Mouse (Mus musculus): ENCODE data around the gene Nt5c3b.
A peak's percentile ranks its signal among the peaks of the same experiment; 100 is the strongest.

Gene Nt5c3b

DNA sequence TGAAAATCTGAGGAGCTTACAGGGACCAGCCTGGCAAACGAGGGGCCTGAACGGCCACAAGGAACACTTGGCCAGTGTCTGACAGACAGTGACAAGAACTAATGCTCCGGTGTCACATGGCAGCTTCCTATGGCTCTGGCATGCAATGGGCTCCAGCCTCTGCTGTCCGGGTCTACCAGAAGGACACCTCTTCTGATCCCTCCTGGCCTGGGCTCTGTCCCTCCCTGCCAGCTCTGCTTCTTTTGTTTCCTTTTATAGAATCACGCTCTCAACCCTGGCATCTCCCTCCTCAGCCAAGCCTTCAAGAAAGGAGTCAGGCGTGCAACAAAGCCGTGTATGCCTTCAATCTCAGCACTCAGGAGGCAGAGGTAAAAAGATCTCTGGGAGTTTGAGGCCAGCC lies 11.6 kb downstream of the Nt5c3b start:
- no peak for ATAC-seq (ENCODE audit: insufficient number of reproducible peaks, low FRiP score, low TSS enrichment)

DNA sequence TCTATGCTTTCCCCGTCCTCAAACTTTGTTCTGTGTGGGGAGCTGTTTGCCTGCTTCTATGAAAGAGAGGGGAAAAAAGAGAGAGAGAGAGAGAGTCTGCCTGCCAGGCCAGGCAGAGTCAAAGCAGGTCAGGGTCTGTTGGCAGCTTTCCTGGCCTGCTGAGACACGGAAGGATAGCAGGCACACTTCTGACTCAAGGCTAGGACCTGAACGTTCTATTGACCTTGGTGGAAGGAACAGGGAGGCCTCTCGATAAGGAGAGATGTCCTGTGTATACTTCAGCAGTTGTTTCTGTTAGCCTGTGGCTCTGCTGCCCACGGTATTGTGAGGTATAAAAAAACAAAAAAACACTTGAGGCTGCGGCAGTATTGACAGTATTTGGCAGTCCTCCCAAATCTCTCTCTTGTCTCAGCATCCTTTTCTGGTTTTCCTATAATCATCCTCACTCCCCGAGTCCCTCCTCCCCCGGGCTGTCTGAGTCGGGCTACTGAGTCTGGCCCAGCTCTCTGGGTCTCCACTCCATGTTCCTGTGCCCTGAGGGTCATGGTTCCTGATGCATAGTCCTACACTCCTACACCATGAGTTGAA lies 12.9 kb downstream of the Nt5c3b start:
- no peak for ATAC-seq (ENCODE audit: insufficient number of reproducible peaks, low FRiP score, low TSS enrichment)

DNA sequence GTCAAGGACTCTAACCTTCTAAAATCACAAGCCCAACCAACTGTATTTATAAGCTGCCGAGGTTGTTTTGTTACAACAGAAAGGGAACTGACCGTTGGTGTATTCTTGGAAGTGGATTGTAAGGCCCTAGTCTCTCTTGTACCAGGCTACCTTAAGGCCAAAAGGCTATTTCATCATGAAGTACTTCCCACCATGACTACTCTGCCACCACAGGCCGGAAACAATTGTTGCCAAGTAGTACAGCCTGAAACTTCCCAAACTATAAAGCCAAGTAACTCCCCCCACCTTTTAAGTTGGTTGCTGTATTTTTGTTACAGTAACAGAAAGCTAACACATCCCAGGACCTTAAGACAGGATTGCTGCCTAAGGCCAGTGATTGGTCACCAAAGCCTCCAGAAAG lies 14.8 kb downstream of the Nt5c3b start:
- no peak for ATAC-seq (ENCODE audit: insufficient number of reproducible peaks, low FRiP score, low TSS enrichment)

DNA sequence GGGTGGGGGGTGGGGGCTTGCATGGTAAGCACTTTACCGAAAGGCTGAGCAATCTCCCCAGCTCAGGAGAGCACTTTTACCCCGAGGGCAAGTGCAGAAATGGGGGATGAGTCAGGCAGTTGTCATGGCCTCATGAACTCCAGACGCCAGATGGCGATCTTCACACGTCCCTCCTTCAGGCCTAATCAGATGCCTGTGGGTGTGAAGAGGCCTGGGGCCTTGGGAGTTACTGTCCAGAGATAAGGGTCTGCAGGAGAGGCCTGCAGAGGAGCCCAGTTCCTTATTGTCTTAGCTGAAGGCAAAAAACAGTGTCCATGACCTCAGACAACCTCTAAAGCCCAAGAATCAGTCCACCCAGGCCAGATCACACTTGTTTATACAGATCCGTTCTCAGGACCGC lies 15.8 kb downstream of the Nt5c3b start:
- no peak for ATAC-seq (ENCODE audit: insufficient number of reproducible peaks, low FRiP score, low TSS enrichment)

DNA sequence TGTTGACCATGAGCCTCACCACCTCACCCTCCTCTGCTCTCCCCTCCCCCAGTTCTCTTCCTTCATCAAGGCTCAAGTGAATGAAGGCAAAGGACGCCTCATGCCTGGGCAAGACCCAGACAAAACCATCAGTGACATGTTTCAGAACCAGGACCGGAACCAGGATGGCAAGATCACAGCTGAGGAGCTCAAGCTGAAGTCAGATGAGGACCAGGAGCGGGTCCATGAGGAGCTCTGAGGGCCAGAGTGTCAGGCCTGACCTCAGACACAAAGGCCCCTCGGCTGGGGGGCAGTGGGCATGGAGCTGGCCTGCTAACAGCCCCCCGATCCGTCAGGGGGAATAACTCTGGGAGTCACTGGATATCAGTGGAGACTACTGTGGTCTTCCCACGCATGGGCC lies 17.8 kb downstream of the Nt5c3b start:
- ATAC-seq (ENCODE audit: insufficient number of reproducible peaks, low FRiP score, low TSS enrichment): no peak

DNA sequence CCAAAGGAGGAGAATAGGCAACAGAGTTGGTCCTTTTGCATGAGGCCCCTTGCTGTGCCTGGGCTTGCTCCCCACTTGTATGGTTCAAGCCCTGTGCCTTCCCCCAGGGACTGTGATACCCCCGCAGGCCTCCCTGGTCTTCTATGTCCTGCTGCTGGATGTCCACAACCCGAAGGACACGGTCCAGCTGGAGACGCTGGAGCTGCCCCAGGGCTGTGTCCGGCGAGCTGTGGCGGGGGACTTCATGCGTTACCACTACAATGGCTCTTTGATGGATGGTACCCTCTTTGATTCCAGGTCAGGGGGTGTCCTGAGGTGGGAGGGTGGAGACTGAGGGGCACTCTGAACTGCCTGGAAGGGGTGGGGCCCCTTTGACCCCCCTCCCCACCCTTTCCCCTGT lies 20.1 kb downstream of the Nt5c3b start:
- no peak for ATAC-seq (ENCODE audit: insufficient number of reproducible peaks, low FRiP score, low TSS enrichment)

DNA sequence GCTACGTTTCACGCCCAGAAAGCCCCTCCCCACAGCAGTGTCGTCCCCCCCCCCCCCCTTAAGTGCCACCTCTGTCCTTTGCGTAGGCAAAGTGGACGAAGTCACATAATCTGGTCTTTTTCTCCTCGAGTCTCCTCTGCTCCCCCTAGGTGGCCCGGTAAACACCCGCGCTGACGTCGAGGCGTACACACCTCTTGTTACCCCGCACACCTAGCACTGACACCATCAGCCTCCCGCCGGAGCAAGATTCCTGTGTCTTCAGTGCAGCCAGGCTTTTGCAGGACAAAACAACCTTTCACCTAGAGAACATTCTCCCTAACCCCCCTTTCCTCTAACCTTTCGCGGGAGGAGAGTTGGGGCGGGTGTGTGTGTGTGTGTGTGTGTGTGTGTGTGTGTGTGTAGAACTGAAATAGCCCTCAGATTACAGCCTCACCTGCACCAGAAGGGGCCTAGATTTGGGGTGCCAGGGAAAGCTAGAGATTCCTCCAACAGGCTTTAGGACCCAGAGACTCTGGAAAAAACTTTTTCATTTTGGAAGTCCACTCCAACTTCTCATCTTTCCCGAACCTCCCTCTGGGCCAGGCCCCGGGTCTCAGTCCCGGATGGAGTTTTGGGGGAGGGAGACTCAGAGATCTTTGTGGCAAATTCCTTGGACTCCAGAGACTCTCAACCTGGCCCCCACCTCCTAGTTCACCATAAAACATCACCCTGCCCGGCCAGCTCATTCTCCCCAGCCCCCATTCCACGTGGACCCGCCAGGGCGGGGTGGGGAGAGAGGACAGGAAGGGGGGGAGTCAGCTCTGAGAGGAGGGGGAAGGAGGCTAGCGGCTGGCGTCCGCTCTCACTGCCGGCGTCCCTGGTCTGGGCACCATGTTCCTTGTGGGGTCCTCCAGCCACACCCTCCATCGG lies 26.4 kb downstream of the Nt5c3b start, which contains the start of gene Fkbp10:
TSS of gene Fkbp10 (plus strand) at position 784 of the 909 bp plus-strand sequence.
- ATAC-seq (ENCODE audit: insufficient number of reproducible peaks, low FRiP score, low TSS enrichment): no peak

DNA sequence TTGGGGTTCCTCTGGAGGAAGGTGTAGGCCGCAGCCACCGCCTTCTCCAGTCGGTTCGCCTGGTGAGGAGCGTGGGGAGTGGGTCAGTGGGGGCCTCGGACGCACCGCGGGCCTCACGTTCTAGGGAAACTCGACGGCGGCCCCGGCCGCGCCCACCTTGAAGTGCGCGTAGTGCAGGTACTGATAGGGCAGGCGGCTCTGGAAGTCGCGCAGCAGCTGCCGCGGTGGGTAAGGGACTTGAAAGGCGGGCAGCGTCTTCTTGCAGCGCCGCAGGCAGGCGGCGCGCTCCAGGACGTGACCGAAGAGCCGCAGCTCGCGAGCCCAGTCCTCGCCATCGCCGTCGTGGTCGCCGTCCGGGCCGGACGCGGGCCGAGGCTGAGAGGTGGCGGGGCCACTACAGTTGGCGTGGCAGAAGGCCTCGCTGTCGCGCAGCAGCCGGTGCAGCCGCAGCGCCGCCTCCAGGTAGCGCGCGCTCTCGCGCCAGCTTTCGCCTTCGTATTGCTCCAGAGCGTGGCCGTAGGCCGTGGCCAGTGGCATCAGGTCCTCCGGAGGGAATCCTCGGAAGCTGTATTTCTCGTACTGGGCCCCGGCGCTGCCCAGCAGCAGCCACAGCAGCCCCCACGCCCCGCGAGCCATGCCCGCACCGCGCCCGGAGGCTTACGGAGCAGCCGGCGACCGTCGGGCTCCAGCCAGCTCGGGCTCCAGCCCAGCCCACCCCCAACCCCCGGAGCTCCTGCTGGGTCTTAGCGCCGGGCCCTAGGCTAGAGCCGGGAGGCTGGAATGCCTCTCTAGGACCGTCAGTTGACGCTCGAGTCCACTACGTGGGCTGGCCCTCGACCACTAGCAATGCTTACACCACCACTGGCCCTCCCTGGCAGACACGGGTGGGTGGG lies 27.3 kb downstream of the Nt5c3b start, which contains the start of gene P3h4:
TSS of gene P3h4 (minus strand) at position 816 of the 893 bp plus-strand sequence.
- peak; percentile 77 for ATAC-seq (ENCODE audit: insufficient number of reproducible peaks, low FRiP score, low TSS enrichment)

DNA sequence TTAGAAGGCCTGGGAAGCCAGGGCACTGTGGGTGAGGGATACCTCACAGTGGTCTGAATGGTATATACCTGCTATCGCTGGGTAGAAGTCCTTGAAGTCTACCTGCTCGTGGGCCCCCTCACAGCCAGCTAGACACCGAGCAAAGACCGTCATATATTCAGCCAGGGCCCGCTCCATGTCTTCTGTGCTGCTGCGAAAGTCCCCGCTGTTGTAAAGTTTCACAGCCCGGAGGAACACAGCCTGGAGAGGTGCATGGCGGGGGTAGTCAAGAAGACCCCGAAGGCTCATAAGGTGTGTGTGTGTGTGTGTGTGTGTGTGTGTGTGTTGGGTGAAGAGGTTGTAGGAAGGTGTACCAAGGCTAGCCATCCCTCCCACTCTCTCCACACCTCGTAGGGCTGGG lies 28.1 kb downstream of the Nt5c3b start:
- ATAC-seq (ENCODE audit: insufficient number of reproducible peaks, low FRiP score, low TSS enrichment): no peak

DNA sequence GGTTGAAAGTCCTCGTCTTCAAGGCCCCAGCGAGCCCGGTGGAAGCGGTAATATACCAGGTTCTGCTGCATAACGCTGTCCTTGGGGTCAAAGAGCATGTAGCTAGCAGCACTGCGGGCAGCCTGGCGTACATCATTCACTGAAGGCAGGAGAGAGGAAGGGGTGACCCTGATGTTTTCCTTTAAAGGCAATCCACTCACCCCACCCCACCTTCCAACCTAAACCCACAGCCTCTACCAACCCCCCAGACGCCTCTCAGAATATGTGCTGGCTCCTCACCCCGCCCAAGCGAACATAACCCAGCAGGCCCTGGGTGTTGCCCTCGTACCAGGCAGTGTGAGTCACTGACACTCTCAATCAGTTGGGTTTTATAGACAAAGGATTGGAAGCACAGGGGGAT lies 29.9 kb downstream of the Nt5c3b start:
- ATAC-seq (ENCODE audit: insufficient number of reproducible peaks, low FRiP score, low TSS enrichment): no peak

DNA sequence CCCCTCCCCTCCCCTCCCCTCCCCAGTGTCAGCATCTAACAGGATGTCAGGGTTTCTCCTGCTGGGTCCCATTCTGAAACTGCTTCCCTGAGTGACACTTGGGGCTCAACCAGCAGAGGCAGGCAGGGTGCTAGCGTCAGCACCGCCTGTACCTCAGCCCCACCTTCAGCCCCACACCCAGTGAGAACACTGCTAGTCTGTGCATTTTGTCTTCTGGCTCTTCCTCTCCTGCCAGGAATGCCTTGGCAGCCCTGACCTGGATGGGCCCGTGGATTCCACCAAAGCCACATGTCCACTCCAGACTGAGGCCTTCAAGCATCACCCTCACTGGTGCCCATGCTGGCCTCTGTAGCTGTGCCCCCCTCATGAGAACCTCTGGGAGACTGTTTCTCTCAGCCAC lies 31.9 kb downstream of the Nt5c3b start:
- ATAC-seq (ENCODE audit: insufficient number of reproducible peaks, low FRiP score, low TSS enrichment): no peak

DNA sequence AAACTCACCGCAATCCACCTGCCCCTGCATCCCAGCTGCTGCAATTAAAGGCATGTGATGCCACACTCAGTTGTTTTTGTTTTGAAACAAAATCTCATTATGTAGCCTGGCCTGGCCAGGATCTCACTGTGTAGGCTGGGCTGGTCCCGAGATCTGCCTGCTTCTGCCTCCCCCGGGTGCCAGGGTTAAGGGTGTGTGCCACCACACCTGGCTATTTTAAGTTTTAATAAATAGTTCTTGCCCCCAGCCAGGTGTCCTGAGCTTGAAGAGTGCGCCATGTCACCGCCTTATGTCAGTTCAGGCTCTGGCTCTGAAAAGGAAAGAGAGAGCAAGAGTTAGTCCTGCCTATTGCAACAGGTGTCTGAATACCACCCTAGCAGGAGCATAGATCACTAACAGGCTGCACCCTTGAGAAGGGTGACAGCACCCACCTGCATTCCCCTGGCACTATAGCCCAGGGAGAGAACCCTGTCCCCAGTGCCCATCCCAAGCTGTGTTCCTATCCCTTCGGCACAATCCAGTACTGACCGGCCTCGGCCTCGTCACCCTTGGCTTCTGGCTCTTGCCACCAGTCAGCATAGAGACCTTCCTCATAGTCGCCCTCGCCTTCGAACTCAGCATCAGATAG lies 32.7 kb downstream of the Nt5c3b start:
- ATAC-seq (ENCODE audit: insufficient number of reproducible peaks, low FRiP score, low TSS enrichment): no peak

DNA sequence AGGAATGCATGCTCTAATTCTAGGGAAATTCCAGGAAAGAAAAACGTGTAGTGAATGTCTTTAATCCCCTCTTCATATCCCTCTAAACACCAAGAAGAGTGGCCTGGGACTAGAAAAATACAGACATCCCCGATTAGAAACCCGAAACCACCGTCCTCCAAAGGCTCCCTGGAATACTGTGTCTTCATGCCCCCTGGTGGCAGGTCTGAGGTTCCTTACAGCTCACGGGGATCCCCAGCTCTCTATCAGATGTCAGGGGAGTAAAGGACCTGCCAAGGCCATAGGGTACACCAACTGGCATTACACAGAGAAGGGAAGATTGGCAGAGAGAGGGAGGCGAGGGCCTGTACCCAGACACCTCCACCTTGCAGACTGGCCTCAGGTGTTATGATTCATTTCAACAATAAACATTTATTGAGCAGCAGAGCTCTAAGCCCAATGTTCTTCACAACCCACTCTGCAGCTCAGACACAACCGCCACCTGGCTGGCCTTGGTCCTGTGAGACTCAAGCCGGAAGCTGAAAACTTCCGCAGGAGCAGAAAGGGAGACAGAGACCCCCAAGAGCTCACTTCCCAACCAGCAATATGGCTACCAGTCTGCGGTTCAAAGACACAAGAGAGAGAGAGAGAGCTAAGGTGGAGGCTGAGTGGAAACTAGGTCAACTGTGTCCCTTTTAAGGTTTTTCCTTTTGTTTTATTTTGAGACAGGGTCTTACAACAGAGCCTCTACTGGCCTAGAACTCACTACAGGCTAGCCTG lies 33.4 kb downstream of the Nt5c3b start:
- ATAC-seq (ENCODE audit: insufficient number of reproducible peaks, low FRiP score, low TSS enrichment): no peak

DNA sequence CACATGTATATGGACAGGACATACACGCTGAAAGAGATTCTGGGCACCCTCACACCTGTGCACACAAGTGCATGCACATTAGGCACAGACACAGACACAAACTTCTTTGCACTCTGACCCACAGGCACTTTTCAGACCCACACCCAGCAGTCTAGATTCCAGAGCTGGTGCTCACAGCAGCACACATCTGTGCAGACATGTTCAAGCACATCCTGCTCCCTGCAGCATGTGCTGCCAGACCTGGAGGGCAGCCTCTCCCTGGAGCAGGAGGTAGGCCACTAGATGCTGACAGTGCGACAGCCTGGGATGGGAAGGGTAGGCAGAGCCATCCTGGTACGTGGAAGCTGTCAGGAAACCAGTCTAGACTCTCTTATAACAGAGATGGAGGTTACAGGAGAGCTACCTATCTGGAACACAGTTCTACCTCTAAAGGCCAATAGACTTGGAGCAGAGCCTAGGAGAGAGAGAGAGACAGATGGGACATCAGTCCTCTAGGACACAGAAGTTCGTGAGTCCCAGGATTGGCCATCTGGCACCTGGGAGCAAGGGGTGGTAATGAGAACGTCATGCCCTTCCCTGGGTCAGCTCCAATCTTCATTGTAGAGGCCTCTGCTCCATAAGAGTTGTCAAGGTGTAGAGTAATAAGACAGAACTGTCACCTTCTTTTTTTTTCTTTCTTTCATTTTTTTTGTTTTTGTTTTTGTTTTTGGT lies 34.5 kb downstream of the Nt5c3b start:
- ATAC-seq (ENCODE audit: insufficient number of reproducible peaks, low FRiP score, low TSS enrichment): peak; percentile 90

DNA sequence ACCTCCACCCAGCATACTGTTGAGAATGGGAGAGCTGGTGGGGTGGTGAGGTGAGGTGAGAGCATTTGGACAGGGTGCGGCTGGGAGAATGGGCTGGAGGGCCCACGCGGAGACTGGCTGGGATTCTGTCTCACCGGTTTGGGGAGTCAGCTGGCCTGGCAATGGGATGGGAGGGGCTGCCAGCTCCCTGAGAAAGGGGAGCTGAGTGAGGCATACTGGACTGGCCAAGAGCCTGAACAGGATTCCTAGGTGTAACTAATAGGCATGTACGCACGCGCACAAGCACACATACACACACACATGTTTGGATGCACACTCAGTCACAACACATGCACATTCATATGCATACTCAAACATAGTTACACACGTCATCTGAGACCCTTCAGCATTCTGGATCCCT lies 35.3 kb downstream of the Nt5c3b start:
- ATAC-seq (ENCODE audit: insufficient number of reproducible peaks, low FRiP score, low TSS enrichment): no peak

DNA sequence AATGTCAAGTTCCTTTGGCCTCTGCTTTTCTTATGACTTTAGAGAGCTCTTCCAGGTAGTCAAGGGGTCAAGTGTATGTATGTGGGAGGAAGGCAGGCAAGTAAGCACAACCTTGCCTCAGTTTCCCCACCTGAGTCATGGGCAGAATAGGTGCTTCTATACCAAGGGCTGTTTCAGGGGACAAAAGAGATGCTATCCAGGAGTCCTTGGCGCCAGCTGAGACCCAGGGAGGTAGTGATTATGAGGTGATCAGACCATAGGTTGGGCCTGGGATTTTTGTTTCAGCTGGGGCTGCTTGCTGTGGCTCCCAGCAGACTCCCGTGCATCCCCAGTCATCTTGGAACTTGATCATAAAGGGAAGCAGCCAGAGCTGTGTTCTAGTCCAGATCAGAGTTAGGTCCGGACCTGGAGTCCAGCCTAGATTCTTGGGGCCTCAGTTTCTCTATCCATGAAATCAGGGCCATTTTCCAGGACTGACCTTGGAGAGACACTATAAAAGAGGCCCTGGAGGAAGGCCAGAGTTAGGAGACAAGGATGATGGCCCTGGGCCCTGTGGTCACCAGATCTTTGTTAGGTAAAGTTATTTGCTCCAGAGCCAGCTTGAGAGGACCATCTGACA lies 37.0 kb downstream of the Nt5c3b start:
- ATAC-seq (ENCODE audit: insufficient number of reproducible peaks, low FRiP score, low TSS enrichment): no peak

DNA sequence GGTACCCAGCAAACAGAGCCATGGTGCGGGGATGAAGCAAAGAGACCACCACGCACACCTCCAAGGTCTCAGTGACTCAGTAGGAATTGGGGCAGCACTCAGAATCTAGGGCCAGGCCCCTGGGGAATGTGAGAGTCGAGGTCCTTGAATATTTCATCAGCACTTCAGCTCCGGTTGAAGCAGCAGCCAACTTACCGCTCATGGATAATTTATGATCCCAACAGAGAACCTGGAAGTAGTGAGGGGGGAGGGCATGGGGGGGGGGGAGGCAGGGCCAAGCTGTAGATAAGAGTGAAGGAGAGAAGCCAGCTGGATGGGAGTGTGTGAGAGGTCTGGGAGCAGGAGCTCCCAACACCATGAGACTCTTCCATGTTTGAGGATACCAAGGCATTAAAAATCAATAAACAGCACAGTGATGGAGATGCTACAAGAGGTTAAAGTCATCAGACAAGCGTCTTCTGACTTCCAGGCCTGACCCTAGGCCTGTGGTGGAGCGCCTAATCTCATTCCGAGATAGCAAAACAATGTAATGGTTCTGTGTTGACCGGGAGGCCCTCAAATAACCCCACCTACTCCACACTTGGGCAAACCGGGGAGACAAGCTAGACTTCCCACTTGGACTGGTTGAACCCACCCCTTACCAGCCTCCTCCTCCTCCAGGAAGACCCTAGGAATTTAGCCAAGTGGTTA lies 38.0 kb downstream of the Nt5c3b start:
- ATAC-seq (ENCODE audit: insufficient number of reproducible peaks, low FRiP score, low TSS enrichment): no peak

DNA sequence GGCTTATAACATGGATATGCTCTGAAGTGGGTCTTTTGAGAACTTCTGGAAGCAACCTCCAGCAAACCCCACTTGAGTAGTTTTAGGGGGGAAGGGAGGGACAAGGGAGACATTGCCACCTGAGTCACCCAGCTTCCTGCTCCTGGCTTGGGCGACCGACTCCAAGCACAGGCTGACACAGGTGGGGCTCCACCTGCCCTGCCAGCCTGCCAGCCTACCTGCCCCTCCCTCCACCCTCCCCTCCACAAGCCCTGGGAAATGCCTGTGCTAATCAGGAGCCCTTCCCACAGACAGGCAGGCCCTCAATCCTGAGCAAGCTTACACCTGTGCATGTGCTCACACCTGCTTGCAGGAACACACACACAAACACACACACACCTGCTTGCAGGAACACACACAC lies 38.9 kb downstream of the Nt5c3b start:
- no peak for ATAC-seq (ENCODE audit: insufficient number of reproducible peaks, low FRiP score, low TSS enrichment)

Data from cerebellum, adult (tissue).